Mouse (Mus musculus) embryonic facial prominence, embryonic 14.5 days (tissue): Measurements from ENCODE around the gene Hirip3. TPM values are rescaled to one million over a fixed set of nuclear protein-coding genes. Genes with fewer than 3 reads are reported as not detected.
A peak's percentile ranks its signal among the peaks of the same experiment; 100 is the strongest.
"Not testable (repeated sequence)": the region's sequence is repeated elsewhere in the genome, so short reads cannot be mapped to it uniquely, and the experiment has no call there.

Source experiments
- ATAC-seq: fragments of 200-750 bp; cut with Nextera tagmentation; 2 replicates; pipeline ENCODE4 v1.8.0; 2017; ENCODE audit warnings: low read depth, moderate number of reproducible peaks, moderate TSS enrichment
- DNase-seq: peaks from one replicate; pipeline ENCODE4 v3.0.0-alpha.2; 2015; ENCODE audit warnings: low spot score
- H3K27ac ChIP-seq: fragments of 300-500 bp; sonication (generic); replicated peaks from 2 replicates; pipeline ENCODE4 v1.5.1; 2014; ENCODE audit warnings: low read depth, mild to moderate bottlenecking, low read length, moderate library complexity
- H3K27me3 ChIP-seq: fragments of 300-500 bp; sonication (generic); replicated peaks from 2 replicates; pipeline ENCODE4 v1.6.1; 2014; ENCODE audit warnings: low read length; ENCODE audit not compliant: control insufficient read depth, insufficient read depth
- H3K36me3 ChIP-seq: fragments of 300-500 bp; sonication (generic); 2 replicates; pipeline ENCODE4 v1.6.1; 2014; ENCODE audit warnings: low read length, mixed read lengths; ENCODE audit not compliant: control insufficient read depth, insufficient read depth
- H3K4me1 ChIP-seq: fragments of 300-500 bp; sonication (generic); 2 replicates; pipeline ENCODE4 v1.6.1; 2014; ENCODE audit warnings: antibody characterized with exemption, low read length; ENCODE audit not compliant: control insufficient read depth, insufficient read depth
- H3K4me2 ChIP-seq: fragments of 300-500 bp; sonication (generic); 2 replicates; pipeline ENCODE4 v1.6.1; 2014; ENCODE audit warnings: low read depth, mild to moderate bottlenecking, low read length, moderate library complexity, mixed read lengths
- H3K4me3 ChIP-seq: fragments of 300-500 bp; sonication (generic); 2 replicates; pipeline ENCODE4 v1.5.1; 2014; ENCODE audit warnings: low read depth, mild to moderate bottlenecking, low read length
- H3K9ac ChIP-seq: fragments of 300-500 bp; sonication (generic); 2 replicates; pipeline ENCODE4 v1.6.1; 2014; ENCODE audit warnings: low read depth, mild to moderate bottlenecking, low read length, moderate library complexity, mixed read lengths
- H3K9me3 ChIP-seq: fragments of 300-500 bp; sonication (generic); 2 replicates; pipeline ENCODE4 v1.6.1; 2016; ENCODE audit warnings: low read length; ENCODE audit not compliant: control insufficient read depth
- WGBS: fragments of 180-500 bp; shearing (Covaris S2); extraction: QIAGEN DNeasy Blood & Tissue Kit; methylation state at CpG from one replicate; pipeline ENCODE4 v1.1.7; 2014; 5-methylcytosine and 5-hydroxymethylcytosine counted together
- polyA plus RNA-seq: library from polyadenylated mRNA; unstranded; fragments of >200 nt; fragmentation: Nextera tagmentation; extraction: Ambion mirVana; gene quantifications from 2 replicates; pipeline ENCODE4 v1.2.1, GENCODE M21; 2014

Gene Hirip3
- polyA plus RNA-seq, 1 experiment from 2014 or later: 13.2 TPM

DNA sequence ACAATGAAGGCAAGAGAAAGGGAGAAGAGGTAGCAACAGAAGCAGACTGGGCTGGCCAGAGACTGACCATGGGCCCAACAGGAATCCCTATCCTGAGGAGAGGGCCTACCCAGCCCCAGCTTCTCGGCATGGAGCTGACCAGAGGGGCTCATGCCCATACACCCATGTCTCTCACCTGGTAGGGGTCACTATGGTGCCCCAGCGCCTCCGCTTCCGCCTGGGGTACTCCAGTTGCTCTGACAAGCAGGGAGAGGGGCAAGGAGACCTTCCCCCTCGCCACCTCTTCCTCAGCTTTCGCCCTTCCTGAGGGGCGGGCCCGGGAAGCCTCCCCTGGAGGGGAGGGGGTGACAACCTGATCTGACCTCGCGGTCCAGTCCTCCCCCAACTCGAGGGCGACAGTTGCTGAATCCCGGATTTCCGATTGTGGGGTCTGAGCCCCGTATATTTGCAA, 22.0 kb downstream of the Hirip3 start:
- peaks cover 22% of the 10 kb centered on the region for H3K36me3 ChIP-seq
- no peaks in the 10 kb centered on the region for H3K9me3 ChIP-seq
- DNase-seq: no peak
- no peaks in the 10 kb centered on the region for H3K27me3 ChIP-seq
- peak overlapping the region; percentile 94 for H3K4me2 ChIP-seq
- H3K9ac ChIP-seq: peak overlapping the region; percentile 83
- peak overlapping the region; percentile 90 for H3K27ac ChIP-seq
- under 1% methylated on average over 10 of the region's 15 CpGs for WGBS
- ATAC-seq: no peak
- H3K4me3 ChIP-seq: peak overlapping the region; percentile 73
- peaks cover 24% of the 10 kb centered on the region for H3K4me1 ChIP-seq

- peaks cover 14% of the 10 kb centered on the region for H3K36me3 ChIP-seq
- H3K27me3 ChIP-seq: no peaks in the 10 kb centered on the region
- ATAC-seq (peak; percentile 99), DNase-seq (peak; percentile 99)
- WGBS: under 1% methylated on average over 55 of the region's 56 CpGs
- H3K4me2 ChIP-seq: peak within 1 kb of the TSS; percentile 94
- H3K27ac ChIP-seq: peak within 1 kb of the TSS; percentile 90
- no peaks in the 10 kb centered on the region for H3K9me3 ChIP-seq
- H3K4me3 ChIP-seq: peak within 1 kb of the TSS; percentile 73
- peak within 1 kb of the TSS; percentile 83 for H3K9ac ChIP-seq
- H3K4me1 ChIP-seq: peaks cover 24% of the 10 kb centered on the region
These were observed 22.8 kb downstream of the Hirip3 start, which contains the start of gene Taok2 for GRCm38 (mm10) chr7:126884286-126885164. Gene Taok2 (minus strand): TSS chr7:126884703.

GRCm38 (mm10) chr7:126887281-126887680, 25.5 kb downstream of the Hirip3 start:
- ATAC-seq (no peak), DNase-seq (no peak)

DNA sequence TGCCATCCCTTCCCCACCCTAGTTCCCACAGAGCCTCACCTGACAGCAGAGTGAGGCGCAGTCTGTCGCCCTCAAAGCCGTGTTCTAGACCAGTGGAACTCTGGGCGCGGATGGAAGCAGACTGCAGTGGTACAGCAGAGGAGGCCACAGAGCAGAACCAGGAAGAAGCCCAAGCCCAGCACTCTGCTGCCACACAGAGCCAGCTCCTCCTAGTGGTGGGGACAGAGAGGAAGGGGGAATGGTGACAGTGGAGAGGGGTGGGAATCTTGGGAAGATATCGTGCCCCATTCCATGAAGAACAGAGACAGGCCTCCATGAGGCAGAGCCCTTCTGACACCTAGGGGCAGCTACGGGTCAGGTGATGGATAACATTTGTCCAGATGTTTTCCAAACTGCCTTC, 27.1 kb downstream of the Hirip3 start:
- Histone ChIP-seq H3K9me3 (no peaks in the 10 kb centered on the region), H3K4me1 (no peaks in the 10 kb centered on the region), H3K27ac (no peak overlapping the region), H3K27me3 (no peaks in the 10 kb centered on the region), H3K36me3 (peaks cover 13% of the 10 kb centered on the region), H3K9ac (no peak overlapping the region), H3K4me2 (no peak overlapping the region), H3K4me3 (no peak overlapping the region)
- ATAC-seq: no peak
- 49% methylated on average over 7 of the region's 7 CpGs for WGBS
- no peak for DNase-seq

More at GRCm38 (mm10) chr7:126887281-126887680, 25.5 kb downstream of the Hirip3 start:
- Histone ChIP-seq H3K9ac (no peak overlapping the region), H3K27ac (no peak overlapping the region), H3K36me3 (peaks cover 13% of the 10 kb centered on the region), H3K4me1 (peaks cover 10% of the 10 kb centered on the region), H3K4me2 (no peak overlapping the region), H3K4me3 (no peak overlapping the region), H3K9me3 (no peaks in the 10 kb centered on the region), H3K27me3 (no peaks in the 10 kb centered on the region)
- 70% methylated on average over 5 of the region's 5 CpGs for WGBS

DNA sequence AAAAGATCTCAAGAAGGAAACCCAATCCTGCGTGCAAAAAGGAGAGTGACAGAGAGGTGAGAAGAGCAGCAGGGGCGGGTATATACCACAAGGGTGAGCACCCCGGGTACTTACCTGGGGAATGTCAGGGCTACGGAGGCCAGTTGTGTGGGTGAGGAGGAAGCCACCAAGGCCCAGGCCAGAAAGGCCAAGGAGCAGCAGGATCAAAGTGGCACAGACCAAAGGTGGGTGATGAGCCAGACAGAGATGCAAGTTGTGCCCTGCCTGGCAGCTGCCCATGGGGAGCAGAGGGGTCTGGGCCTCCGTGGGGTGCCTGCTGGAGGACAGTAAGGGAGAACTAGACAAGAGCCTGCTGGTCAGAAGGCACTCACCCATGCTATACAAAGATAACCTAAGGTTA, 35.1 kb downstream of the Hirip3 start:
- Histone ChIP-seq H3K4me1 (peaks cover 10% of the 10 kb centered on the region; the same call in 1 of the 2 replicates), H3K4me2 (peak overlapping the region; percentile 74), H3K9ac (no peak overlapping the region; the same call in 1 of the 2 replicates), H3K4me3 (no peak overlapping the region), H3K36me3 (peaks cover under 1% of the 10 kb centered on the region; the same call in 1 of the 2 replicates), H3K27me3 (no peaks in the 10 kb centered on the region), H3K27ac (no peak overlapping the region; the same call in 1 of the 2 replicates), H3K9me3 (no peaks in the 10 kb centered on the region)
- DNase-seq (no peak), ATAC-seq (no peak)
- WGBS: 73% methylated on average over 5 of the region's 5 CpGs

DNA sequence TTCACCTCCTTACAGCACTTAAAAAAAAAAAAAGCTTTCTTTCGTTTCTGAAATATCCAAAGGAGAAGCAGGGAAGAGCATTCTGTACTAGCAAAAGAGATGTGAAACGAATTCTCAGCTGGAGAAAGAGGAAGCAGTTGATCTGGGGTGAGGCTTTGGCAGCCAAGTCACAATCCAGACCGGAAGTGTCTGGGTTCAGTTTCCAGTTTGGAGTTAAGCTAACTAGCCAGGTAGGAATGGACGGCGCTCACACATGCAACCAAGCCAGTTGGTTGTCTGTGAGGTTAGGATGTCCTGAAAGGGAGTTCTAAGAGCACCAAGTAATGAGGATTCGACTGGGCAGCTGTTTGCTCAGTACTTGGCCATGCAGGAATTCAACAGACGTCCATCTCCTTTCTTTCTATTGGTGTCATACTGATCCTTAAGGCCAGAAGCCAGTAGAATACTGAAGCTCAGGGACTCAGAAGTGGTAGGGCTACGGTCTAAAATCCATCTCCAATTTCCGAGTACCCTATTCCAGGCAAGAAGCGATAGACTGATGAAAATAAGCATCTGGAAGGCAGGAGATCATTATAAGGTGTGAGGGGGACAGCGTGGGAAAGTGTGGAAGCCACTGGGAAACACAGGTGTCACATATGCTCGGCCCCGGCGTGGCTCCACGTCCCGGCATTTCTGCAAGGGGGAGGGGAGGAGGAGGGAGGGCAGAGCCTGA, 35.8 kb downstream of the Hirip3 start:
- peak; percentile 35 for DNase-seq
- H3K9me3 ChIP-seq: no peaks in the 10 kb centered on the region
- peak overlapping the region; percentile 56 for H3K4me3 ChIP-seq
- H3K36me3 ChIP-seq: no peaks in the 10 kb centered on the region
- ATAC-seq: peak; percentile 38; the same call in 1 of the 2 replicates
- peak overlapping the region; percentile 74 for H3K4me2 ChIP-seq
- peak overlapping the region; percentile 58; the same call in 1 of the 2 replicates for H3K27ac ChIP-seq
- H3K9ac ChIP-seq: peak overlapping the region; percentile 72
- no peaks in the 10 kb centered on the region for H3K27me3 ChIP-seq
- H3K4me1 ChIP-seq: peaks cover 10% of the 10 kb centered on the region; the same call in 1 of the 2 replicates
- WGBS: 27% methylated on average over 11 of the region's 16 CpGs

DNA sequence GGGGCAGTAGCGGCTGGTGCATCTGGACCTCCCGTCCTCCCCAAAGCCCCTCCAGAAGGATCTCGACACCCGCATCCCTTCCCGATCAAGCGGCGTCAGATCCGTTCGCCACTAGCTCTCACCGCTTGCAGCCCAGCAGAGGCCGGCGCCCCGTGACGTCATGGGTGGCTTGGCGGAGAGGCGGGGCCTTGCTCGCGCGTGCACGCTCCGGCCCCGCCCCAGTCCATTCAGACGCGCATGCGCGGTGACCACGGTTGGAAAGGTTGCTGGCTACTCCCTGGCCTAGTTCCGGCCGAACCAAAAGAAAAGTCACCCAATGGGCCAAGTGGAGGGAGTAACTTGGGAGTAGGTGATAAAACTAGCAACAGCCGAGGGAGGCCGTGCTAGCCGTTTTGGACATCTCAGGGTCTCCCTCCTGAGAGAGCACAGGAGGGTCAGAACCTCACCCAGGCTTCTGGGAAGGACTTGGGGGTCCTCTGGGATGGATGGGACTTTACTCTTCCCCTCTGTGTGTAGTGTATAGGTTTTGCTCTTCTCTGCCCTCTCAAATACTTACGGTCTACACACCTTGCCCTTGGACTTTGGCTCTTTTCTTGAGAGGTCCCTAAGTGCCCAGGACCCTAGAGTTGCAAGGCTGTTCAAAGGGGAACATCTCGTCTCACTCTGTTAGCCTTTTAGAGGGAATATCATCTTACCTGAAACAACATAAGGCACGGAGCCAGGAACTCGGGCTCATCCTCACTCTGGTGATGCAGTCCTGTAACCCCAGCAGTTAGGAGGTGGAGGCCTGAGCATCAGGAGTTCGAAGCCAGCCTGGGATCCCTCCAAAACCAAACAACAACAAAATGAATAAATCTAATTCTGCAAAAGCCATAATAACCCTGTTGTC, 36.6 kb downstream of the Hirip3 start:
- Histone ChIP-seq H3K4me3 (peak overlapping the region; percentile 56), H3K27me3 (no peaks in the 10 kb centered on the region), H3K4me2 (peak overlapping the region; percentile 74), H3K4me1 (peaks cover 10% of the 10 kb centered on the region; the same call in 1 of the 2 replicates), H3K9ac (peak overlapping the region; percentile 72), H3K36me3 (no peaks in the 10 kb centered on the region), H3K9me3 (no peaks in the 10 kb centered on the region), H3K27ac (peak overlapping the region; percentile 58; the same call in 1 of the 2 replicates)
- DNase-seq: peak; percentile 94
- WGBS: 11% methylated on average over 36 of the region's 37 CpGs
- peak; percentile 96 for ATAC-seq

- H3K27ac ChIP-seq, H3K9me3 ChIP-seq, H3K36me3 ChIP-seq, H3K4me2 ChIP-seq, H3K4me1 ChIP-seq, DNase-seq, H3K4me3 ChIP-seq, H3K27me3 ChIP-seq, ATAC-seq, H3K9ac ChIP-seq: not testable (repeated sequence)
- 91% methylated on average over 7 of the region's 9 CpGs for WGBS
These were observed 38.0 kb downstream of the Hirip3 start for GRCm38 (mm10) chr7:126899781-126900180.
